Mouse (Mus musculus): ENCODE results near the gene Gucy2g. TPM values are rescaled to one million over a fixed set of nuclear protein-coding genes. Genes with fewer than 3 reads are reported as not detected.

Gucy2g gene
- polyA plus RNA-seq, 1 experiment: not detected

GRCm38 (mm10) chr19:55165183-55165865, 75.7 kb downstream of the Gucy2g start:
- no peak for TF ChIP-seq GATA1 (IDR thresholded peaks at IDR 0.05; ENCODE audit: low read length)

- TF ChIP-seq GATA1 (IDR thresholded peaks at IDR 0.05; ENCODE audit: low read length): no peak
Observed at GRCm38 (mm10) chr19:55164162-55164561, 76.9 kb downstream of the Gucy2g start.

- TF ChIP-seq GATA1 (IDR thresholded peaks at IDR 0.05; ENCODE audit: low read length): no peak
Observed at GRCm38 (mm10) chr19:55162271-55162670, 78.8 kb downstream of the Gucy2g start.

GRCm38 (mm10) chr19:55159826-55160225, 81.2 kb downstream of the Gucy2g start:
- TF ChIP-seq GATA1 (IDR thresholded peaks at IDR 0.05; ENCODE audit: low read length): no peak

- no peak for TF ChIP-seq GATA1 (IDR thresholded peaks at IDR 0.05; ENCODE audit: low read length)
Observed at GRCm38 (mm10) chr19:55158606-55159005, 82.4 kb downstream of the Gucy2g start.

- TF ChIP-seq GATA1 (IDR thresholded peaks at IDR 0.05; ENCODE audit: low read length): no peak
Observed at GRCm38 (mm10) chr19:55157029-55157428, 84.0 kb downstream of the Gucy2g start.

- TF ChIP-seq GATA1 (IDR thresholded peaks at IDR 0.05; ENCODE audit: low read length): no peak
Observed at GRCm38 (mm10) chr19:55152983-55153382, 88.1 kb downstream of the Gucy2g start.

- TF ChIP-seq GATA1 (IDR thresholded peaks at IDR 0.05; ENCODE audit: low read length): no peak
Observed at GRCm38 (mm10) chr19:55149646-55150045, 91.4 kb downstream of the Gucy2g start.

GRCm38 (mm10) chr19:55148109-55148508, 92.9 kb downstream of the Gucy2g start:
- no peak for TF ChIP-seq GATA1 (IDR thresholded peaks at IDR 0.05; ENCODE audit: low read length)

Other genes starting within 250 kb of the Gucy2g start
- gene Gpam, start 114.0 kb downstream of the Gucy2g start, polyA plus RNA-seq (2012): 6.7 and 11.5 TPM in 2 replicates
- gene Tectb, start 60.5 kb downstream of the Gucy2g start, polyA plus RNA-seq (2012): not detected in 2 replicates
- gene Acsl5, start 10.7 kb upstream of the Gucy2g start, polyA plus RNA-seq (2012): 28.5 and 44.6 TPM in 2 replicates
- 29.8 and 30.3 TPM in 2 replicates for gene Zdhhc6, start 74.8 kb upstream of the Gucy2g start, polyA plus RNA-seq (2012)
- gene Vti1a, start 75.1 kb upstream of the Gucy2g start, polyA plus RNA-seq (2012): 10.5 and 10.7 TPM in 2 replicates